Mouse (Mus musculus) limb, embryonic 12.5 days (tissue): Measurements from ENCODE around the gene Dytn. TPM values are rescaled to one million over a fixed set of nuclear protein-coding genes. Genes with fewer than 3 reads are reported as not detected.
A peak's percentile ranks its signal among the peaks of the same experiment; 100 is the strongest.

Experiments used
- ATAC-seq: fragments of 200-750 bp; cut with Nextera tagmentation; 2 replicates; pipeline ENCODE4 v1.8.0; 2017; ENCODE audit warnings: low read depth, moderate TSS enrichment; ENCODE audit not compliant: insufficient number of reproducible peaks, insufficient read depth, low FRiP score, low TSS enrichment
- H3K27ac ChIP-seq: fragments of 300-500 bp; sonication (generic); 2 replicates; pipeline ENCODE4 v1.5.1; 2016; ENCODE audit warnings: mild to moderate bottlenecking, moderate library complexity
- H3K27me3 ChIP-seq: fragments of 300-500 bp; sonication (generic); 2 replicates; pipeline ENCODE4 v1.6.1; 2016; ENCODE audit warnings: mild to moderate bottlenecking, moderate library complexity
- H3K36me3 ChIP-seq: fragments of 300-500 bp; sonication (generic); 2 replicates; pipeline ENCODE4 v1.6.1; 2016; ENCODE audit warnings: mild to moderate bottlenecking, moderate library complexity
- H3K4me1 ChIP-seq: fragments of 300-500 bp; sonication (generic); replicated peaks from 2 replicates; pipeline ENCODE4 v1.6.1; 2016
- H3K4me2 ChIP-seq: fragments of 300-500 bp; sonication (generic); 2 replicates; pipeline ENCODE4 v1.6.1; 2016; ENCODE audit warnings: mild to moderate bottlenecking, moderate library complexity
- H3K4me3 ChIP-seq: fragments of 300-500 bp; sonication (generic); replicated peaks from 2 replicates; pipeline ENCODE4 v1.5.1; 2016; ENCODE audit warnings: mild to moderate bottlenecking
- H3K9ac ChIP-seq: fragments of 300-500 bp; sonication (generic); replicated peaks from 2 replicates; pipeline ENCODE4 v1.6.1; 2016; ENCODE audit warnings: mild to moderate bottlenecking, moderate library complexity
- H3K9me3 ChIP-seq: fragments of 300-500 bp; sonication (generic); 2 replicates; pipeline ENCODE4 v1.6.1; 2016; ENCODE audit warnings: mild to moderate bottlenecking, moderate library complexity
- WGBS: fragments of 180-500 bp; shearing (Covaris S2); methylation state at CpG from one replicate; pipeline ENCODE4 v1.1.7; 2016; 5-methylcytosine and 5-hydroxymethylcytosine counted together
- polyA plus RNA-seq: library from polyadenylated mRNA; unstranded; fragments of >200 nt; fragmentation: Nextera tagmentation; extraction: Ambion mirVana; gene quantifications from 2 replicates; pipeline ENCODE4 v1.2.1, GENCODE M21; 2016

The Dytn gene
- not detected in 2 replicates for polyA plus RNA-seq

- Histone ChIP-seq H3K4me2 (no peak within 1 kb of the TSS), H3K36me3 (no peaks in the 10 kb centered on the region), H3K9me3 (no peaks in the 10 kb centered on the region), H3K4me1 (no peaks in the 10 kb centered on the region; the same call in 1 of the 2 replicates), H3K27ac (no peak within 1 kb of the TSS), H3K27me3 (peaks cover 20% of the 10 kb centered on the region), H3K9ac (no peak within 1 kb of the TSS), H3K4me3 (no peak within 1 kb of the TSS)
- ATAC-seq: no peak
- WGBS: 84% methylated on average over 4 of the region's 4 CpGs
These were observed at the start of gene Dytn for GRCm38 (mm10) chr1:63686827-63687226. Gene Dytn (minus strand): TSS chr1:63686927.

DNA sequence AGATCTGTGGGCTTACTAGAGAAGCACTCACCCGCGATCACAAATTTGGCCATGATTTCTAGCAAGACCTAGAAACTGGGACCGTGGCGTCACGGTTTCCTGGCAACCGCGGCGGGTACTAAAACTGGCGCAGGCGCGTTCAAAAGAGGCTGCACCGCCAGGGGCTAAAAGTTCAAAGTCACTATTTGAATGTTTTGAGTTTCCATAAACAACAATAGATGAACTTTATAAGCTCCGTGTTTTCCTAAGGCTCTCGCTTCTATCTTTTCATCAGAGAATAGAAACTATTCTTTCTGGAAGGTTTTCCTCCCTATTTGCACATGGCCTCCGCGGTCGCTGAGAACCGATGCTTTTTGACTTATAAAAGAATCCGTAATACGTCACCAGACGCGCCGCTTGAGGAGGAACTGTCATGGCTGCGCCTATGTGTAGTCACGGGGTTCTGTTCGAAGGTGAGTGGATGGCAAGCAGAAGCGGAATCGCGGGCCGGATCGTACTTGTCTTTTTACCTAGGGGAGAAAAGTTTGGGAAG is 43.6 kb upstream of the Dytn start, which contains the start of the genes Mdh1b and Fastkd2:
Mdh1b (minus strand) TSS at position 79 of the 532 bp plus-strand sequence.
Fastkd2 (plus strand) TSS at position 375 of the 532 bp plus-strand sequence.
- H3K27ac ChIP-seq: no peak within 1 kb of the TSS
- H3K27me3 ChIP-seq: no peaks in the 10 kb centered on the region
- peak within 1 kb of the TSS; percentile 66 for H3K9ac ChIP-seq
- peak within 1 kb of the TSS; percentile 68 for H3K4me2 ChIP-seq
- no peaks in the 10 kb centered on the region for H3K36me3 ChIP-seq
- ATAC-seq: peak; percentile 88
- peak within 1 kb of the TSS; percentile 68 for H3K4me3 ChIP-seq
- no peaks in the 10 kb centered on the region for H3K9me3 ChIP-seq
- WGBS: under 1% methylated on average over 31 of the region's 31 CpGs
- peaks cover 17% of the 10 kb centered on the region for H3K4me1 ChIP-seq

DNA sequence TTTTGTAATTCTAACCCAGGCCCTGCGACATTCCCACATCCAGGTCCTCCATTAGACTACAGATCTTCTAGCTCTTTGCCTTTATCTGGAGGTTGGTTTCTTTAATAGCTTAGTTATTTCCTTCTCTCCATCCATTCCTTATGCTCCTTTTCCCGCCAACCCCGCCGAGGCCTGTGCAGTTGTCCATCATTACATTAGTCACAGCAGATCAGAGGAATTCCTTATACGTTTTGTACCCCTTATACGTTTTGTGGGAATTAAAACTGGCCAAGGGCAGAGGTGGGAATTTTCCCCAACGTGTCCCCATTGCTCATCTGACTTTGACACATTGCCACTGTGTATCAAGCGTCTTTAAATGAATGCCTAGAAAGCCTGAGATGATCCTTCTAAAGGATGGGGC is 43.1 kb upstream of the Dytn start:
- peak overlapping the region; percentile 68 for H3K4me3 ChIP-seq
- H3K27me3 ChIP-seq: no peaks in the 10 kb centered on the region
- peak overlapping the region; percentile 68 for H3K4me2 ChIP-seq
- peaks cover 17% of the 10 kb centered on the region for H3K4me1 ChIP-seq
- 46% methylated on average over 8 of the region's 8 CpGs for WGBS
- H3K9me3 ChIP-seq: no peaks in the 10 kb centered on the region
- no peaks in the 10 kb centered on the region for H3K36me3 ChIP-seq
- H3K9ac ChIP-seq: no peak overlapping the region
- 0 out of 2 replicates have a peak, but pooled peaks have one; percentile 19 for ATAC-seq
- no peak overlapping the region for H3K27ac ChIP-seq

DNA sequence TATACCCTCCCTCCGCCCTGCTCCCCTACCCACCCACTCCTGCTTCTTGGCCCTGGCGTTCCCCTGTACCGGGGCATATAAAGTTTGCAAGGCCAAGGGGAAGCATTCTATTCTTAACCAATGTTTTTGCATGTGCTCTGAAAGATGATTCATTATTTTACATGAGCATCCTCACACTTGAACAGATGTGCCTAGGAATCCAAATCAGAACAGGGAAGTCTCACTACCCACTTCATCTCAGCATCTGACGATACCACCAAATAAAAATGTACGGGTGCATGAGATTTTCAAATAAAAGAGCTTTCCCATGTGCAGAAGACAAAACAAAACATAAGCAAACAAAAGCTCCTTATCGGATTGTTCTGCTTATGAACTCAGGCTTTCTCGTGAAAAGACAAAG is 33.4 kb upstream of the Dytn start:
- Histone ChIP-seq H3K9ac (no peak overlapping the region), H3K4me3 (no peak overlapping the region), H3K4me2 (no peak overlapping the region), H3K27ac (no peak overlapping the region), H3K27me3 (0 out of 2 replicates have a peak, but pooled peaks cover 2% of the 10 kb centered on the region), H3K36me3 (no peaks in the 10 kb centered on the region), H3K4me1 (no peaks in the 10 kb centered on the region), H3K9me3 (no peaks in the 10 kb centered on the region)
- no peak for ATAC-seq
- 87% methylated on average over 7 of the region's 7 CpGs for WGBS

- Histone ChIP-seq H3K36me3 (no peaks in the 10 kb centered on the region), H3K9ac (no peak overlapping the region), H3K9me3 (0 out of 2 replicates have a peak, but pooled peaks cover 4% of the 10 kb centered on the region), H3K27me3 (peaks cover 10% of the 10 kb centered on the region; the same call in 1 of the 2 replicates), H3K4me1 (peaks cover 10% of the 10 kb centered on the region), H3K27ac (no peak overlapping the region), H3K4me3 (no peak overlapping the region), H3K4me2 (no peak overlapping the region)
- 70% methylated on average over 3 of the region's 3 CpGs for WGBS
- ATAC-seq: no peak
These were observed 22.1 kb upstream of the Dytn start for GRCm38 (mm10) chr1:63708876-63709275.

DNA sequence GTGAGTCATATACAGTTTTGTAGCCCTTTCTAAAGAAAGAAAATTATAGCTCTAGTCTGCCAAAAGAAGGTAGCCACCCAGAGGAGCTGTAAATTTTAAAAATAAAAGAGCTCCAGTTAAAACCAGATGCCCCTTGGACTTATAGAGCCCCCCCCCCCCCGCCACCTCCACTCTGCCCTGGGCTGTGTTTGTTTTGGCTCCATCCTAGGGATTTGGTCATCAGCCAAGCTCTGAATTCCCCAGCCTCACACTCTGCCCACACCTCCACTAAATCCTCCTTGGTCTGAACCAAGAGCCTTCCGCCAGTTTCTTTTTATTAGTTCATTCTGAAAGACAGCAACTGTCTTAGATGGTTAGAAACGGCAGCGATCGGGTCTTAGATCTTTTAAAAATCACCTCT is 19.0 kb upstream of the Dytn start:
- H3K27ac ChIP-seq: peak overlapping the region; percentile 30; the same call in 1 of the 2 replicates
- ATAC-seq: peak; percentile 85; the same call in 1 of the 2 replicates
- H3K4me1 ChIP-seq: peaks cover 10% of the 10 kb centered on the region
- WGBS: 34% methylated on average over 5 of the region's 5 CpGs
- no peak overlapping the region for H3K4me3 ChIP-seq
- peaks cover 8% of the 10 kb centered on the region for H3K27me3 ChIP-seq
- no peak overlapping the region for H3K4me2 ChIP-seq
- no peak overlapping the region for H3K9ac ChIP-seq
- H3K36me3 ChIP-seq: no peaks in the 10 kb centered on the region
- 0 out of 2 replicates have a peak, but pooled peaks cover 5% of the 10 kb centered on the region for H3K9me3 ChIP-seq

DNA sequence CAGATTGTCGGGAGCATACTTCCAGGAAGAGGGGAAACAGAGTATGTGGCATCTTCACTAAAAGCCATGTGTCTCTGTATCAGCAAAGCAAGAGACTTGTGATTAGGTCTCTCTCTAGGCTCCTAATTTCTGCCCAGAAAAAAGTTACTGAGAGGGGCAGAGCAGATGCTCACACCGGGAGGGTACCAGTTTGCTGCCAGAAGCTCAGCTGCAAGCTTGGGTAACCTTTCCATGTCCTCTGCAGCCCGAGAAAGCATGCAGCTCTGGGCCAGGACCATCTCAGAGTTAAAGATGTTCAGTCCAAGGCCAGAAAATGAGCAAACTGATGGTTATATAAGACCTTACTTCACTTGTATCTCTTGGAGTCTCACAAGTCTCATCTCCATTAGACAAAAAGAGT is 10.1 kb upstream of the Dytn start:
- Histone ChIP-seq H3K9me3 (no peaks in the 10 kb centered on the region), H3K36me3 (no peaks in the 10 kb centered on the region), H3K4me1 (no peaks in the 10 kb centered on the region), H3K27me3 (peaks cover 23% of the 10 kb centered on the region; the same call in 1 of the 2 replicates), H3K27ac (no peak overlapping the region), H3K4me2 (no peak overlapping the region), H3K9ac (no peak overlapping the region), H3K4me3 (no peak overlapping the region)
- 77% methylated on average over 3 of the region's 3 CpGs for WGBS
- no peak for ATAC-seq

GRCm38 (mm10) chr1:63675975-63676374 is 10.8 kb downstream of the Dytn start:
- 89% methylated on average over 3 of the region's 3 CpGs for WGBS
- Histone ChIP-seq H3K36me3 (no peaks in the 10 kb centered on the region), H3K9me3 (no peaks in the 10 kb centered on the region), H3K4me1 (no peaks in the 10 kb centered on the region), H3K27me3 (peaks cover 6% of the 10 kb centered on the region), H3K4me2 (no peak overlapping the region), H3K27ac (no peak overlapping the region), H3K4me3 (no peak overlapping the region), H3K9ac (no peak overlapping the region)
- no peak for ATAC-seq

GRCm38 (mm10) chr1:63668852-63669160 is 17.9 kb downstream of the Dytn start:
- Histone ChIP-seq H3K9ac (no peak overlapping the region), H3K36me3 (no peaks in the 10 kb centered on the region), H3K9me3 (no peaks in the 10 kb centered on the region), H3K4me2 (no peak overlapping the region), H3K27me3 (peaks cover 31% of the 10 kb centered on the region), H3K4me3 (no peak overlapping the region), H3K27ac (no peak overlapping the region), H3K4me1 (0 out of 2 replicates have a peak, but pooled peaks cover 5% of the 10 kb centered on the region)
- no peak for ATAC-seq
- 12% methylated on average over 3 of the region's 3 CpGs for WGBS

- 27% methylated on average over 13 of the region's 13 CpGs for WGBS
- H3K27ac ChIP-seq: no peak overlapping the region
- 0 out of 2 replicates have a peak overlapping the region, but pooled peaks have one; percentile 8 for H3K9ac ChIP-seq
- peaks cover 31% of the 10 kb centered on the region for H3K27me3 ChIP-seq
- no peak for ATAC-seq
- no peak overlapping the region for H3K4me3 ChIP-seq
- 0 out of 2 replicates have a peak, but pooled peaks cover 5% of the 10 kb centered on the region for H3K4me1 ChIP-seq
- H3K4me2 ChIP-seq: no peak overlapping the region
- no peaks in the 10 kb centered on the region for H3K36me3 ChIP-seq
- H3K9me3 ChIP-seq: no peaks in the 10 kb centered on the region
These were observed 18.5 kb downstream of the Dytn start for GRCm38 (mm10) chr1:63667949-63668851.

GRCm38 (mm10) chr1:63667201-63667948 is 19.4 kb downstream of the Dytn start:
- no peak overlapping the region for H3K4me2 ChIP-seq
- H3K27me3 ChIP-seq: peaks cover 31% of the 10 kb centered on the region
- H3K4me3 ChIP-seq: no peak overlapping the region
- no peak overlapping the region for H3K9ac ChIP-seq
- no peaks in the 10 kb centered on the region for H3K9me3 ChIP-seq
- H3K4me1 ChIP-seq: 0 out of 2 replicates have a peak, but pooled peaks cover 5% of the 10 kb centered on the region
- H3K27ac ChIP-seq: no peak overlapping the region
- ATAC-seq: no peak
- WGBS: 29% methylated on average over 9 of the region's 9 CpGs
- no peaks in the 10 kb centered on the region for H3K36me3 ChIP-seq
